Mouse (Mus musculus) 416B (cell line): ENCODE results near the gene Ifnk.

Source experiments
- DNase-seq: peaks from one replicate; pipeline ENCODE4 v3.0.0; 2011; ENCODE audit warnings: low read depth

Gene Ifnk

DNA sequence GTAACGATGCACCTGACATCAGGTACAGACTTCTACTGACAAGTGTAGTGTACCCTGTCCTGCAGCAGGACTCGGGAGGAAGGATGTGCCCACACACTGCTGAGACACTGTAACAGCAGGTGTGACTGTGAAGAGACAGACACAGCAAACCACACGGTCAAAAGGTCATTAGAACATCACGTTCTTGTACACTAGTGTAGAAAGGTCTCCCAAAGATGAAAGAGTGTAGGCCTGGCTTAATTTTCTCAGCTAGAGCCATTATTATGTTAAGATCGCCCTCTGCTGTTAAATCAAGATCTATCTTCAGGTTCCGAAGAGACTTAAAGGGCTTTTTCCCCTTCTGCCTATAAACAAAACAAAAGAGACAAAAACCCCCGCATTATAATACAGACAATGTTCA is 40.9 kb downstream of the Ifnk start:
- peak; percentile 26 for DNase-seq

DNA sequence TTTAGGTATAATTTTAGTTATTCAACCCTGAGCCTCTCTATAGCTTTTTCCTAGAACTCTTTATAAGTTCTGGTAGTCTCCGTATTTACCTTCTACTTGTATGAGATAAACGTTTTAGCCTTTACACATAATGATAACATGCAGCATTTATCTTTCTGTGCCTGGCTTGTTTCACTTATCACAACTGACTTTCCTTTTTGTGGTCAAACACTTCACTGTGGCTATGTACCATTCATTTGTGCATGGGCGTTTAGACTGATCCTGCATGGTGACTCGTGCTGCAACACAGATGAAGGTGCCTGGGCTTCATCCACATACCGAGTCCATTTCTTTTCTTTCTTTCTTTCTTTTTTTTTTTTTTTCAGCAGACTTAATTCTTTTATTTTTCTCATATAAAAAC is 49.8 kb downstream of the Ifnk start:
- no peak for DNase-seq
